Mouse (Mus musculus): Measurements from ENCODE around the gene Fbxo10.

DNA sequence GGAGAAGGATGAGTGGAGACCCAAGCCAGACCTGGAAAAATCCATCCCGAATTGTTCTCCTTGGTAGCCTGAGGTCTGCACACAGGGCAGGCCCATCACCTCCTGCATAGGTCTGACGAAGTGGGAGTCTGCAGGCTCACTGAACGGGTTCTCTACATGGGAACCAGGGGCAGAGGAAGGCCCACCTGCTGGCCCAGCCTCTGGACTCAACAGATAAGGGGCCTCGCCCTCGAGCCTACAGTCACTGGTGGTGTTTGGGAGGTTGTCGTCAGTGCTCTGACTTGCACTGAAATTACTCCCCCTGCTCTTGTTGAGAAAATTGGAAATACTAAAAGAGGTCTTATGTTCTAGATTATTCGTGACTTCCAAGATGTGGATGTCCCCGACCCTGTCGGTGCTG is 90.6 kb downstream of the Fbxo10 start:
- no peak for TF ChIP-seq CTCF (IDR thresholded peaks at IDR 0.05; ENCODE audit: borderline replicate concordance, control insufficient read depth, extremely low read depth, insufficient read depth, low read length, poor library complexity)
- no peak for TF ChIP-seq POLR2A (IDR thresholded peaks at IDR 0.05; ENCODE audit: control insufficient read depth, extremely low read depth, insufficient read depth, low read length, poor library complexity)
